Mouse (Mus musculus) layer of hippocampus, adult 8-10 months (tissue): ENCODE measurements around the gene Zfp296. TPM values are rescaled to one million over a fixed set of nuclear protein-coding genes. Genes with fewer than 3 reads are reported as not detected.
"Not testable (repeated sequence)": the region's sequence is repeated elsewhere in the genome, so short reads cannot be mapped to it uniquely, and the experiment has no call there.

ENCODE experiments used
- DNase-seq, 2 experiments: peaks; one replicate each; pipeline ENCODE4 v3.0.0; 2022; ENCODE audit warnings: low spot score in 2 of 2
- total RNA-seq, 4 experiments: library from RNA; stranded (reverse); gene quantifications; 2 replicates each; pipeline ENCODE4 v1.2.4; 2022

Zfp296 gene
- total RNA-seq, 4 experiments from 2014 or later: 0.90 to 1.3 (median 1.0) TPM

- peak; percentile 93 for DNase-seq
Observed at GRCm38 (mm10) chr7:19603849-19604605, 26.9 kb downstream of the Zfp296 start, which contains the start of gene Clasrp. Gene Clasrp, minus strand, starts transcription at chr7:19604486.

GRCm38 (mm10) chr7:19604606-19605214 is 27.6 kb downstream of the Zfp296 start:
- DNase-seq: not testable (repeated sequence)

GRCm38 (mm10) chr7:19607291-19607690 is 30.2 kb downstream of the Zfp296 start:
- no peak for DNase-seq

GRCm38 (mm10) chr7:19609641-19610332 is 32.7 kb downstream of the Zfp296 start:
- no peak for DNase-seq

GRCm38 (mm10) chr7:19610969-19611368 is 33.9 kb downstream of the Zfp296 start:
- no peak for DNase-seq

GRCm38 (mm10) chr7:19615036-19615577 is 38.0 kb downstream of the Zfp296 start:
- DNase-seq: no peak

GRCm38 (mm10) chr7:19619004-19619801 is 42.1 kb downstream of the Zfp296 start:
- peak; percentile 68 to 85 for DNase-seq

GRCm38 (mm10) chr7:19620811-19621210 is 43.7 kb downstream of the Zfp296 start:
- DNase-seq: peak; percentile 67 to 77

GRCm38 (mm10) chr7:19622241-19622640 is 45.2 kb downstream of the Zfp296 start:
- no peak for DNase-seq

- DNase-seq: no peak
Observed at GRCm38 (mm10) chr7:19623433-19623832, 46.3 kb downstream of the Zfp296 start.

- no peak for DNase-seq
Observed at GRCm38 (mm10) chr7:19627721-19628120, 50.6 kb downstream of the Zfp296 start.

- DNase-seq: no peak
Observed at GRCm38 (mm10) chr7:19628192-19628535, 51.1 kb downstream of the Zfp296 start.

GRCm38 (mm10) chr7:19628536-19629360 is 51.7 kb downstream of the Zfp296 start:
- DNase-seq: peak; percentile 83 to 87

- DNase-seq: peak; percentile 77 to 87
Observed at GRCm38 (mm10) chr7:19629361-19629734, 52.3 kb downstream of the Zfp296 start, which contains the start of gene Relb. Gene Relb, minus strand, starts transcription at chr7:19629438.

Other genes with a start within 250 kb of the Zfp296 start
- gene Ercc1, start 232.5 kb upstream of the Zfp296 start, total RNA-seq: 10 to 100 TPM; 41.9 to 47.8 (median 43.2) TPM
- 10 to 100 TPM; 18.3 to 20.2 (median 19.0) TPM for gene Cd3eap, start 217.8 kb upstream of the Zfp296 start, total RNA-seq
- 1 to 10 TPM; 5.7 to 9.2 (median 8.1) TPM for gene Ppp1r13l, start 217.5 kb upstream of the Zfp296 start, total RNA-seq
- 10 to 100 TPM; 36.0 to 41.5 (median 37.7) TPM for gene Ercc2, start 195.3 kb upstream of the Zfp296 start, total RNA-seq
- 1 to 10 TPM; 3.7 to 8.4 (median 6.9) TPM for gene Klc3, start 173.2 kb upstream of the Zfp296 start, total RNA-seq
- 1 to 10 TPM in 1 of 4 experiments, under 1 TPM in 1, not detected in 2; 0.18 to 4.8 TPM for gene Ckm, start 172.5 kb upstream of the Zfp296 start, total RNA-seq
- 100 to 1,000 TPM in 1 of 4 experiments, 10 to 100 TPM in 3; 87.6 to 103 (median 95.0) TPM for gene Mark4, start 118.5 kb upstream of the Zfp296 start, total RNA-seq
- gene Exoc3l2, start 114.0 kb upstream of the Zfp296 start, total RNA-seq: under 1 TPM; 0.08 to 0.41 (median 0.38) TPM
- 1 to 10 TPM; 4.7 to 6.7 (median 5.9) TPM for gene Bloc1s3, start 68.9 kb upstream of the Zfp296 start, total RNA-seq
- 10 to 100 TPM; 17.1 to 25.2 (median 21.6) TPM for gene Trappc6a, start 68.9 kb upstream of the Zfp296 start, total RNA-seq
- under 1 TPM; 0.39 to 0.86 (median 0.77) TPM for gene Nkpd1, start 59.4 kb upstream of the Zfp296 start, total RNA-seq
- 100 to 1,000 TPM in 2 of 4 experiments, 10 to 100 TPM in 2; 97.7 to 120 (median 108) TPM for gene Ppp1r37, start 14.2 kb upstream of the Zfp296 start, total RNA-seq
- 10 to 100 TPM; 43.4 to 54.4 (median 49.2) TPM for gene Gemin7, start 308 bp downstream of the Zfp296 start, total RNA-seq
- gene Clasrp, start 27.2 kb downstream of the Zfp296 start, total RNA-seq: 100 to 1,000 TPM in 2 of 4 experiments, 10 to 100 TPM in 2; 96.9 to 109 (median 101) TPM
- 10 to 100 TPM in 2 of 4 experiments, 1 to 10 TPM in 2; 8.3 to 11.2 (median 10.5) TPM for gene Relb, start 52.2 kb downstream of the Zfp296 start, total RNA-seq
- 100 to 1,000 TPM; 140 to 150 (median 146) TPM for gene Clptm1, start 87.7 kb downstream of the Zfp296 start, total RNA-seq
- gene Apoc2, start 100.7 kb downstream of the Zfp296 start, total RNA-seq: under 1 TPM in 1 of 4 experiments, not detected in 3; 0.66 TPM
- gene Gm44805, start 104.1 kb downstream of the Zfp296 start, total RNA-seq: not detected
- 1 to 10 TPM in 1 of 4 experiments, not detected in 3; 1.2 TPM for gene Apoc4, start 104.2 kb downstream of the Zfp296 start, total RNA-seq
- gene Apoc1, start 115.4 kb downstream of the Zfp296 start, total RNA-seq: 10 to 100 TPM in 1 of 4 experiments, 1 to 10 TPM in 3; 5.3 to 10.7 (median 6.0) TPM
- gene Apoe, start 121.9 kb downstream of the Zfp296 start, total RNA-seq: 1,000 to 10,000 TPM; 1,861 to 4,366 (median 2,827) TPM
- 100 to 1,000 TPM; 104 to 112 (median 109) TPM for gene Tomm40, start 138.2 kb downstream of the Zfp296 start, total RNA-seq
- 1 to 10 TPM; 5.7 to 8.2 (median 7.0) TPM for gene Nectin2, start 173.2 kb downstream of the Zfp296 start, total RNA-seq
- 10 to 100 TPM; 11.0 to 15.2 (median 13.2) TPM for gene Bcam, start 193.7 kb downstream of the Zfp296 start, total RNA-seq
- gene Cblc, start 219.5 kb downstream of the Zfp296 start, total RNA-seq: not detected
- gene Bcl3, start 245.5 kb downstream of the Zfp296 start, total RNA-seq: 10 to 100 TPM in 1 of 4 experiments, 1 to 10 TPM in 1, under 1 TPM in 2; 0.75 to 11.9 (median 2.3) TPM